Mouse (Mus musculus) embryonic fibroblast, embryonic 13.5 days (primary cell): ENCODE measurements around the gene Eno2.

Experiments
- CTCF ChIP-seq: IDR thresholded peaks from 2 replicates; pipeline ENCODE4 v1.5.1; 2011; ENCODE audit warnings: mild to moderate bottlenecking, control low read depth, low read length, moderate library complexity, borderline replicate concordance; ENCODE audit not compliant: insufficient read depth
- POLR2A ChIP-seq: IDR thresholded peaks from 2 replicates; pipeline ENCODE4 v1.6.1; 2011; ENCODE audit warnings: low read depth, mild to moderate bottlenecking, control low read depth, low read length, moderate library complexity

GRCm38 (mm10) chr6:124718703-124719102, 50.8 kb downstream of the Eno2 start:
- TF ChIP-seq POLR2A: no peak
- TF ChIP-seq CTCF: no peak
